Mouse (Mus musculus): ENCODE data around the gene Rnf10. TPM values are rescaled to one million over a fixed set of nuclear protein-coding genes. Genes with fewer than 3 reads are reported as not detected.

The Rnf10 gene
- total RNA-seq, 2 experiments from 2014 or later, result 238 to 248 TPM

GRCm38 (mm10) chr5:115220931-115221640 is 51.6 kb downstream of the Rnf10 start:
- DNase-seq (ENCODE audit: low spot score in 2 of 2), result peak in 1 of 2 experiments; percentile 55
- Histone ChIP-seq H3K27ac (peak overlapping the region; percentile 57), H3K4me3 (no peak overlapping the region)
- no peak for TF ChIP-seq CTCF (conservative IDR thresholded peaks at IDR 0.05)

GRCm38 (mm10) chr5:115217998-115218397 is 54.7 kb downstream of the Rnf10 start:
- TF ChIP-seq CTCF (conservative IDR thresholded peaks at IDR 0.05), result no peak
- no peak for DNase-seq (ENCODE audit: low spot score in 2 of 2)
- Histone ChIP-seq H3K4me3 (no peak overlapping the region), H3K27ac (no peak overlapping the region)

- TF ChIP-seq CTCF (conservative IDR thresholded peaks at IDR 0.05), result no peak
Measured at GRCm38 (mm10) chr5:115215273-115216185, 57.2 kb downstream of the Rnf10 start.

GRCm38 (mm10) chr5:115214864-115215263 is 57.8 kb downstream of the Rnf10 start:
- Histone ChIP-seq H3K4me3 (peak overlapping the region; percentile 61), H3K27ac (peak overlapping the region; percentile 94)
- TF ChIP-seq CTCF (conservative IDR thresholded peaks at IDR 0.05), result no peak
- DNase-seq (ENCODE audit: low spot score in 2 of 2), result no peak

More at GRCm38 (mm10) chr5:115215273-115216185, 57.2 kb downstream of the Rnf10 start:
- peak overlapping the region; percentile 94 for H3K27ac ChIP-seq
- H3K4me3 ChIP-seq, result peak overlapping the region; percentile 61
- DNase-seq (ENCODE audit: low spot score in 2 of 2), result no peak

GRCm38 (mm10) chr5:115212861-115213260 is 59.8 kb downstream of the Rnf10 start:
- Histone ChIP-seq H3K4me3 (no peak overlapping the region), H3K27ac (peak overlapping the region; percentile 54; the same call in 1 of the 2 replicates)
- no peak for TF ChIP-seq CTCF (conservative IDR thresholded peaks at IDR 0.05)
- no peak for DNase-seq (ENCODE audit: low spot score in 2 of 2)

GRCm38 (mm10) chr5:115212451-115212850 is 60.2 kb downstream of the Rnf10 start:
- no peak overlapping the region for H3K4me3 ChIP-seq
- H3K27ac ChIP-seq, result peak overlapping the region; percentile 54; the same call in 1 of the 2 replicates

GRCm38 (mm10) chr5:115210380-115210779 is 62.3 kb downstream of the Rnf10 start:
- no peak for DNase-seq (ENCODE audit: low spot score in 2 of 2)
- TF ChIP-seq CTCF (conservative IDR thresholded peaks at IDR 0.05), result peak; percentile 75
- H3K27ac ChIP-seq, result no peak overlapping the region
- H3K4me3 ChIP-seq, result no peak overlapping the region

More at GRCm38 (mm10) chr5:115212451-115212850, 60.2 kb downstream of the Rnf10 start:
- no peak for TF ChIP-seq CTCF (conservative IDR thresholded peaks at IDR 0.05)
- no peak for DNase-seq (ENCODE audit: low spot score in 2 of 2)

- Histone ChIP-seq H3K27ac (peak overlapping the region; percentile 73), H3K4me3 (no peak overlapping the region)
- no peak for TF ChIP-seq CTCF (conservative IDR thresholded peaks at IDR 0.05)
- DNase-seq (ENCODE audit: low spot score in 2 of 2), result no peak
Measured at GRCm38 (mm10) chr5:115208601-115209000, 64.1 kb downstream of the Rnf10 start.

- no peak for TF ChIP-seq CTCF (conservative IDR thresholded peaks at IDR 0.05)
- Histone ChIP-seq H3K4me3 (no peak overlapping the region), H3K27ac (peak overlapping the region; percentile 73; the same call in 1 of the 2 replicates)
- no peak for DNase-seq (ENCODE audit: low spot score in 2 of 2)
Measured at GRCm38 (mm10) chr5:115207892-115208291, 64.8 kb downstream of the Rnf10 start.

- DNase-seq (ENCODE audit: low spot score in 2 of 2), result no peak
- Histone ChIP-seq H3K27ac (peak overlapping the region; percentile 73), H3K4me3 (no peak overlapping the region)
- TF ChIP-seq CTCF (conservative IDR thresholded peaks at IDR 0.05), result peak; percentile 69
Measured at GRCm38 (mm10) chr5:115207244-115207643, 65.5 kb downstream of the Rnf10 start.

- H3K27ac ChIP-seq, result peak overlapping the region; percentile 66
- no peak for TF ChIP-seq CTCF (conservative IDR thresholded peaks at IDR 0.05)
- H3K4me3 ChIP-seq, result peak overlapping the region; percentile 41
- DNase-seq (ENCODE audit: low spot score in 2 of 2), result peak in 1 of 2 experiments; percentile 51
Measured at GRCm38 (mm10) chr5:115204562-115205311, 68.0 kb downstream of the Rnf10 start.

All from layer of hippocampus, adult 2 months (tissue).